Mouse (Mus musculus): ENCODE measurements around the gene Pcbp4.

GRCm38 (mm10) chr9:106433389-106433788 is 19.7 kb upstream of the Pcbp4 start:
- TF ChIP-seq CTCF (IDR thresholded peaks at IDR 0.05; ENCODE audit: extremely low read depth, insufficient read length, insufficient replicate concordance, low read depth, low read length) (no peak), POLR2A (IDR thresholded peaks at IDR 0.05; ENCODE audit: low read depth, low read length) (no peak)
